Mouse (Mus musculus): ENCODE measurements at regions not wholly inside any gene's neighbourhood (a gene's known extent, or its start where the extent isn't known, plus 50 kb on each side); places are given as distances from the start of the nearest gene placed in this dataset.

DNA sequence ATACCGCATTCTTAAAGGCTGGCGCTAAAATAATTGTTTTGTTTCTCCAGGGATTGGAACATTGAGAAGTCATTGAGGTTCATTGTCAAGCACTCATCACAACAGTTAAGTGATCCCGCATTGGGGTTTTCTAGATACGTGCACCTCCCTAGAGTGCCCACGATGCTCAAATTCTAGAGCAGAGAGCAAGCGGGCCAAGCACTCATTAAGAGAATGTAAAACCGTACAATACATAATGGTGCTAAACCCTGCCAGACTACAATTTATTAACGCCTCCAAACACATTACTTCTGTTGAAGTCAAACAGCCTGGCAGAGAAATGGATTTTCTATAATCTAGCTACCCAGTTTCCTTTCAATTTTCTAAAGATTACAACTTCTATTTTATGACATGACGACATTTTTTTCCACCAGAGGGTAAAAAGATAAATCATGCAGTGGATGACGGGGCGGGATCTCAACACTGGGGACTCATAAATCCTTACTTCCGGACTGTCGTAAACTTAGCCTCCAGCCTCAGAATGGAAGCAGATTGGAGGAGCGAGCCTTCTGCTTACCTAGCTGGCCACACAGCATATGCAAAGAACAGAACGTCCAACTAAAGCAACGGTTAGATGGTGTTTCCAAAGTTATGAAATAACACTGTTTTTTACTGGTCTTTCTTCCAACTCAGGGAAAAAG, 482.8 kb downstream of the Rps29 start:
- WGBS: 93% methylated on average over 16 of the region's 16 CpGs
- Histone ChIP-seq H3K9ac (no peak overlapping the region), H3K4me2 (replicated peaks) (no peak overlapping the region)

DNA sequence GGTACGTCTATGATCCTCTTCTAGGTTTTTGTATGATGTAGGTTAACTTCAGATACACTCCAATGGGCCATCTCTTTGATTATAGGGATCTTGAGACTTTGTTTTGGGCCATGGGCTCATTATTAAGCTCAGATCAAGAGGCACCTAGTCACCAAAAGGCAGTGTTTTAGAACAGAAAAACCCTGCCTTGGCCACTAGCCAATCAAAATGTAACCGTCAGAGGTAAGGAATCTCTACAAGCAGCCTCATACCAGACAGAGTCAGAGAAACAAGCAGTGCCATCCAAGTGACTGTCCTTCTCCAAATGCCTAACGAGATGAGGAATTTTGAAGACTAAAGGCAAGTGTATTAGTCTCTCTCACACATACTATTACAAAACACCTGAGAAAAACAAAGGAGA, 487.0 kb downstream of the Rps29 start:
- WGBS: 80% methylated on average over 3 of the region's 3 CpGs
- no peaks in the 10 kb centered on the region for H3K9me3 ChIP-seq

More for the DNA sequence above, 482.8 kb downstream of the Rps29 start:
- no peaks in the 10 kb centered on the region for H3K36me3 ChIP-seq
- H3K4me1 ChIP-seq: no peaks in the 10 kb centered on the region
- no peak for ATAC-seq (ENCODE audit: insufficient number of reproducible peaks, insufficient read depth, low FRiP score, low TSS enrichment)
- H3K27ac ChIP-seq: no peak overlapping the region
- no peak overlapping the region for H3K4me3 ChIP-seq
- H3K9me3 ChIP-seq: no peaks in the 10 kb centered on the region
- H3K27me3 ChIP-seq: no peaks in the 10 kb centered on the region

GRCm38 (mm10) chr12:68645901-68646585, 512.9 kb downstream of the Rps29 start:
- Histone ChIP-seq H3K4me1 (no peaks in the 10 kb centered on the region), H3K27ac (no peak overlapping the region), H3K36me3 (no peaks in the 10 kb centered on the region), H3K4me3 (no peak overlapping the region), H3K9me3 (no peaks in the 10 kb centered on the region), H3K9ac (no peak overlapping the region), H3K27me3 (no peaks in the 10 kb centered on the region), H3K4me2 (replicated peaks) (no peak overlapping the region)
- ATAC-seq (ENCODE audit: insufficient number of reproducible peaks, insufficient read depth, low FRiP score, low TSS enrichment): no peak
- 88% methylated on average over 1 of the region's 1 CpGs for WGBS

More for the DNA sequence above, 487.0 kb downstream of the Rps29 start:
- Histone ChIP-seq H3K36me3 (no peaks in the 10 kb centered on the region), H3K4me1 (no peaks in the 10 kb centered on the region), H3K4me2 (replicated peaks) (no peak overlapping the region), H3K4me3 (no peak overlapping the region), H3K27me3 (no peaks in the 10 kb centered on the region), H3K27ac (no peak overlapping the region), H3K9ac (no peak overlapping the region)
- ATAC-seq (ENCODE audit: insufficient number of reproducible peaks, insufficient read depth, low FRiP score, low TSS enrichment): no peak

- Histone ChIP-seq H3K36me3 (no peaks in the 10 kb centered on the region), H3K4me3 (no peak overlapping the region), H3K27ac (no peak overlapping the region), H3K9me3 (no peaks in the 10 kb centered on the region), H3K4me1 (no peaks in the 10 kb centered on the region), H3K27me3 (no peaks in the 10 kb centered on the region), H3K9ac (no peak overlapping the region), H3K4me2 (replicated peaks) (no peak overlapping the region)
- ATAC-seq (ENCODE audit: insufficient number of reproducible peaks, insufficient read depth, low FRiP score, low TSS enrichment): no peak
- WGBS: 85% methylated on average over 4 of the region's 4 CpGs
Measured at GRCm38 (mm10) chr12:68643671-68644070, 515.3 kb downstream of the Rps29 start.

GRCm38 (mm10) chr12:68632441-68632840, 526.5 kb downstream of the Rps29 start:
- H3K4me2 ChIP-seq (replicated peaks): no peak overlapping the region
- H3K4me3 ChIP-seq: no peak overlapping the region
- H3K27ac ChIP-seq: no peak overlapping the region
- no peak overlapping the region for H3K9ac ChIP-seq
- H3K9me3 ChIP-seq: no peaks in the 10 kb centered on the region
- H3K4me1 ChIP-seq: peaks cover 4% of the 10 kb centered on the region; the same call in 1 of the 2 replicates
- no peaks in the 10 kb centered on the region for H3K27me3 ChIP-seq
- H3K36me3 ChIP-seq: no peaks in the 10 kb centered on the region
- no peak for ATAC-seq (ENCODE audit: insufficient number of reproducible peaks, insufficient read depth, low FRiP score, low TSS enrichment)
- WGBS: 96% methylated on average over 3 of the region's 3 CpGs

- ATAC-seq (ENCODE audit: insufficient number of reproducible peaks, insufficient read depth, low FRiP score, low TSS enrichment): no peak
- Histone ChIP-seq H3K36me3 (no peaks in the 10 kb centered on the region), H3K27ac (no peak overlapping the region), H3K4me2 (replicated peaks) (no peak overlapping the region), H3K27me3 (no peaks in the 10 kb centered on the region), H3K9ac (no peak overlapping the region), H3K4me1 (no peaks in the 10 kb centered on the region), H3K9me3 (no peaks in the 10 kb centered on the region), H3K4me3 (no peak overlapping the region)
- 76% methylated on average over 2 of the region's 2 CpGs for WGBS
Measured at GRCm38 (mm10) chr12:68618337-68618736, 540.6 kb downstream of the Rps29 start.

DNA sequence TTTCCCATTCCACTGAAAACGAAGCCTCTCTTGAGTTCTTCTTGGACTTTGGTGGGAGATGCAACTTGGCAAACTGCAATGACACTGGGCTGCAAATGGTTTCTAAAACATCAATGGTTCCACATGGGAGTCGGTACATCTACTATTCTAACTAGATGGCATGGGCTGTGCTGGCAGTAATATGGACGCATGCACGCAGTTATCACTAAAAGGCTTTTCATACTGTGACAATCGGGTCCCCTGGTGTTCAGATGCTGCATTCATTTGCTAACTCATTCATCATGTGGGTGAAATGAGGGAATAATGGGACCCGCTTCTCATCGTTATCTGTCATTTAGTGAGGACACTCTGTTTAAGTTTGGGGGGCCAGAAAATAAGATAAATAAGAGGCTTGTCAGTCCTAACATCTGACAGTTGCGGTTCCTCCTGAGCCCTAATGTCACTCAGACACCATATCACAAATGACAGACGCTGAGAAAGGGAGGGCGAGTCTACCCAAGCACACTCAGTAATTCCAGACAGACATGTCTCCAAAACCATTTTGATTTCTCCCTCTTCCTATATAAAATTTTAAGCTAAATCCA, 553.5 kb downstream of the Rps29 start:
- Histone ChIP-seq H3K36me3 (no peaks in the 10 kb centered on the region), H3K4me2 (replicated peaks) (no peak overlapping the region), H3K4me3 (no peak overlapping the region), H3K4me1 (no peaks in the 10 kb centered on the region), H3K9me3 (no peaks in the 10 kb centered on the region), H3K9ac (no peak overlapping the region), H3K27me3 (no peaks in the 10 kb centered on the region), H3K27ac (no peak overlapping the region)
- ATAC-seq (ENCODE audit: insufficient number of reproducible peaks, insufficient read depth, low FRiP score, low TSS enrichment): no peak
- 80% methylated on average over 10 of the region's 10 CpGs for WGBS

DNA sequence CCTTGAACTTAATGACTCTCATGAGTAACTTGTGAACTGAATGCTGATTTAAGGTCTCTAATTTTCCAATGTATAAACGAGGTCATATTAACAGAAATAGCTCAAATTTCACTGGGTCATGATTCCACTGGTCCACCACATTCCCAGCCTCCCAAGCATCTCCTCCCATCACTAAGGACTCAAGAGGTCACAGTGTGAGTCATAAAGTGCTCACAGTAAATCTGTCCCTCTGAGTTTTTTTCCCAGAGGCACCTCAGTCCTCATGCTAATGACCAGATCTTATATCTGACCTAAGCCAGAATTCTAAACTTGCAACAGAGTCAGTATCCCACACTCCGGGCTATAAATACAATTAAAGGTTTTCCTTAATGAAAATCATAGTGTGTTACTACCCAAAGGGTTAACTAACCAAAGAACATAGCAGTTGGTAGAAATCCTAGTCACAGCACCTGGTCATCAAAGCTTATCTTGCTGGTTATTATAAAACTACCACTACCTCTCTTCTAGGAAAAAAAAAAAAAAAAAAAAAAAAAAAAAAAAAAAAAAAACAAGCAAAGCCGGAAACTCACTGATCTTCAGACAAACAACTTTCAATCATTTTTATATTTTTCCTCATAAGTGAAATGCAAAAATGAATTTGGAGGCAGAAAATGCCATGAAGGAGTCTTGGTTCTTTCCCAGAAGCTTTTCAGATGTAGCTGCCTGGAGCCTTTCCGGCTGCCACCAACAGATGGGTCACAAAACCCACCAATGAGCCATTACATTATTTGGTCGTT, 554.3 kb downstream of the Rps29 start:
- ATAC-seq (ENCODE audit: insufficient number of reproducible peaks, insufficient read depth, low FRiP score, low TSS enrichment): no peak
- 77% methylated on average over 5 of the region's 5 CpGs for WGBS
- Histone ChIP-seq H3K4me2 (replicated peaks) (no peak overlapping the region), H3K27ac (no peak overlapping the region), H3K4me1 (no peaks in the 10 kb centered on the region), H3K27me3 (no peaks in the 10 kb centered on the region), H3K36me3 (no peaks in the 10 kb centered on the region), H3K4me3 (no peak overlapping the region), H3K9me3 (no peaks in the 10 kb centered on the region), H3K9ac (no peak overlapping the region)

- no peak overlapping the region for H3K4me3 ChIP-seq
- 74% methylated on average over 4 of the region's 4 CpGs for WGBS
- no peaks in the 10 kb centered on the region for H3K4me1 ChIP-seq
- no peak overlapping the region for H3K9ac ChIP-seq
- H3K27ac ChIP-seq: no peak overlapping the region
- no peak overlapping the region for H3K4me2 ChIP-seq (replicated peaks)
- H3K9me3 ChIP-seq: no peaks in the 10 kb centered on the region
- H3K36me3 ChIP-seq: no peaks in the 10 kb centered on the region
- H3K27me3 ChIP-seq: no peaks in the 10 kb centered on the region
- no peak for ATAC-seq (ENCODE audit: insufficient number of reproducible peaks, insufficient read depth, low FRiP score, low TSS enrichment)
Measured at GRCm38 (mm10) chr12:68602682-68603081, 556.3 kb downstream of the Rps29 start.

DNA sequence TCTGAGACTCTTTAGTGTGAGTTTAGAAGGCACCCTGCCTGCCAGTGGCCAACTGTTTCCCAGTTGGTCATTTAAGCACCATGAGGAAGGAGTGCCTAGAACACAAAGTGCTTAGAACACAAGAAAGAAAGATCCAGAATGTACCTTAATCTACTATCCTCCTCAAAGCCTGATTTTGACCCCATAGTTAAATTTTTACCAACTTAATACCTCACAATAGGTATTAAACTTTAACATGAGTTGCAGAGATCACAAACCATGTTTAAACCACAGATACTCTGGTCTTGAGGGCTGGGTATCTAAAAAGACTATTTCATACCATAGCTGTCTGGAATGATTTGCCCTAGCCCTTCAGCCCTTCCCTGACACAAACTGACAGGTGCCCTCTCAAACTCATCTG, 557.6 kb downstream of the Rps29 start:
- H3K4me1 ChIP-seq: no peaks in the 10 kb centered on the region
- no peak overlapping the region for H3K9ac ChIP-seq
- no peak overlapping the region for H3K4me3 ChIP-seq
- ATAC-seq (ENCODE audit: insufficient number of reproducible peaks, insufficient read depth, low FRiP score, low TSS enrichment): no peak
- no peaks in the 10 kb centered on the region for H3K9me3 ChIP-seq
- H3K4me2 ChIP-seq (replicated peaks): no peak overlapping the region
- no peaks in the 10 kb centered on the region for H3K36me3 ChIP-seq
- H3K27me3 ChIP-seq: no peaks in the 10 kb centered on the region
- no peak overlapping the region for H3K27ac ChIP-seq

DNA sequence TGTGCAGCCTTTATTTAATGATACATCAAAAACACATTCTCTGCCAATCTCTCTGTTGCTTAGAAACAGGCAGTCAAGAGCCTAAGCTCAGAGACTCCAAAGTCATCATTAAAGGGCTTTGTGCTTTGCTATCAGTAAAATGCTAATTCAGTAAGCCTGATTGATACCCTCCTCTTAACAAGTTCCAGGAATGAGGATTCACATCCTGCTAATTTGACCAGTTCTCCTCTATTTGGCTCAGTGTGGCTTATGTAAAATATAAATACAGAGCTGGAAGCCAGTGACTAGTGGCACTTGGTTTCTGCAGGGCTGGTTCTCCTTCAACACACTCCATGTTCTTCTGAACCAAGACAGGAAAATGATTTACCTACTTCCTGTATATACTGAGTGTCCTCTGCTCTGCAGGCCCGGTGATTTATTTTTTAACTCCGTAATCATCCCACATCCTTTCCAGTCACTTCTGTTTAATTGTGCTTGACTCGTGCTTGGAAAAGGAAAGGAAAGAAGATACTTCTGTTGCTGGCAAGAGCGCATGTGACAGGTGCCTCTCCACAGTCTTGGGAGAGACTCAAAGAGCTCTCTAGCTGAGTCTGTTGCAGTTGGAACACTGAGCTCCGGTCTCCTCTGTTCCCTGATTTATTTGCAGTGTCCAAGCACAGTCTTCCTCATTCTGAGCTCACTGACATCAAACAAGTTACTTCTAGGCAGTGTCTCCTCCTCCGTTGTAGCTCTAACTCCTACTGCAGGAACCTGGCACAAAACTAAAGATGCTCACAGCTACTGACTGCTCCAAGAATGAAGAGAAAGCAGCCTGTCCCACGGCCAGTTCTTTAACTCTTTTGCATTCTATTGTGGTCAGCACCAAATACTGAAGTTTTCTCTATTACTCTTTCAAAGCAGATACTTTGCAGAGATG, 559.0 kb downstream of the Rps29 start:
- H3K27ac ChIP-seq: no peak overlapping the region
- WGBS: 71% methylated on average over 7 of the region's 7 CpGs
- no peaks in the 10 kb centered on the region for H3K27me3 ChIP-seq
- ATAC-seq (ENCODE audit: insufficient number of reproducible peaks, insufficient read depth, low FRiP score, low TSS enrichment): no peak
- H3K4me1 ChIP-seq: no peaks in the 10 kb centered on the region
- H3K9ac ChIP-seq: no peak overlapping the region
- no peak overlapping the region for H3K4me3 ChIP-seq
- H3K36me3 ChIP-seq: no peaks in the 10 kb centered on the region
- H3K9me3 ChIP-seq: no peaks in the 10 kb centered on the region
- H3K4me2 ChIP-seq (replicated peaks): no peak overlapping the region

Measured in embryonic facial prominence, embryonic 12.5 days (tissue).